Mouse (Mus musculus) kidney, adult 8-10 months (tissue): ENCODE results near the gene Kctd18.
A peak's percentile ranks its signal among the peaks of the same experiment; 100 is the strongest.

Source experiments
- DNase-seq, 2 experiments: peaks; one replicate each; pipeline ENCODE4 v3.0.0; 2022

The Kctd18 gene

GRCm38 (mm10) chr1:57989052-57989600, 29.6 kb downstream of the Kctd18 start:
- no peak for DNase-seq

- DNase-seq: no peak
Measured at GRCm38 (mm10) chr1:57976860-57977259, 41.9 kb downstream of the Kctd18 start.

GRCm38 (mm10) chr1:57971588-57971987, 47.2 kb downstream of the Kctd18 start:
- DNase-seq: no peak

- peak; percentile 94 to 97 for DNase-seq
Measured at GRCm38 (mm10) chr1:57969327-57970271, 49.2 kb downstream of the Kctd18 start.

- DNase-seq: no peak
Measured at GRCm38 (mm10) chr1:57955774-57956173, 63.0 kb downstream of the Kctd18 start.

GRCm38 (mm10) chr1:57954376-57954765, 64.4 kb downstream of the Kctd18 start:
- no peak for DNase-seq

- DNase-seq: no peak
Measured at GRCm38 (mm10) chr1:57953586-57954375, 65.0 kb downstream of the Kctd18 start.

GRCm38 (mm10) chr1:57952509-57952908, 66.2 kb downstream of the Kctd18 start:
- DNase-seq: no peak

GRCm38 (mm10) chr1:57949716-57950115, 69.0 kb downstream of the Kctd18 start:
- DNase-seq: no peak

- DNase-seq: no peak
Measured at GRCm38 (mm10) chr1:57949195-57949594, 69.6 kb downstream of the Kctd18 start.

GRCm38 (mm10) chr1:57947552-57948347, 71.0 kb downstream of the Kctd18 start:
- no peak for DNase-seq

GRCm38 (mm10) chr1:57942215-57942614, 76.5 kb downstream of the Kctd18 start:
- DNase-seq: no peak

GRCm38 (mm10) chr1:57941734-57942133, 77.0 kb downstream of the Kctd18 start:
- no peak for DNase-seq

- no peak for DNase-seq
Measured at GRCm38 (mm10) chr1:57941095-57941494, 77.7 kb downstream of the Kctd18 start.

GRCm38 (mm10) chr1:57940691-57941090, 78.1 kb downstream of the Kctd18 start:
- DNase-seq: no peak

- no peak for DNase-seq
Measured at GRCm38 (mm10) chr1:57934287-57934686, 84.5 kb downstream of the Kctd18 start.

GRCm38 (mm10) chr1:57918567-57918966, 100.2 kb downstream of the Kctd18 start:
- DNase-seq: no peak

- no peak for DNase-seq
Measured at GRCm38 (mm10) chr1:57917342-57917741, 101.4 kb downstream of the Kctd18 start.

GRCm38 (mm10) chr1:57911561-57911960, 107.2 kb downstream of the Kctd18 start:
- no peak for DNase-seq

- no peak for DNase-seq
Measured at GRCm38 (mm10) chr1:57906312-57906711, 112.4 kb downstream of the Kctd18 start.

GRCm38 (mm10) chr1:57905912-57906311, 112.8 kb downstream of the Kctd18 start:
- DNase-seq: no peak
